9 mouse cellular contexts compared by ENCODE assay signal in genomic region chr12:118660384-118661213, GRCm38 (mm10).
DNase-seq lines count a peak whose midpoint lies in the region; ATAC-seq and TF ChIP-seq lines count a peak whose summit lies in the region.
"Had no signal": no experiment of that assay in that cellular context is flagged by ENCODE, and none has a peak within 500 bp of the region (broad histone marks: within the 10 kb centered on the region; RNA-seq: fewer than 3 reads in every experiment).

No protein-coding gene starts in this region.

- H3K36me3 ChIP-seq in kidney, embryonic 15.5 days: no peaks in the 10 kb centered on the region
- no peaks in the 10 kb centered on the region for H3K36me3 ChIP-seq in kidney, adult 2 months (ENCODE audit: control insufficient read depth, insufficient read depth, low read length)
- H3K36me3 ChIP-seq in embryonic facial prominence, embryonic 13.5 days: no peaks in the 10 kb centered on the region
- H3K36me3 ChIP-seq in hindbrain, embryonic 13.5 days: no peaks in the 10 kb centered on the region
- H3K36me3 ChIP-seq in midbrain, embryonic 16.5 days (ENCODE audit: control insufficient read depth, insufficient read depth, low read length): no peaks in the 10 kb centered on the region
- H3K36me3 ChIP-seq: liver, embryonic 12.5 days had no signal

- TF ChIP-seq CTCF in kidney, adult 2 months (conservative IDR thresholded peaks at IDR 0.05; ENCODE audit: insufficient read depth, insufficient read length, low read depth, low read length): no peak

- H3K4me1 ChIP-seq in kidney, embryonic 15.5 days: no peaks in the 10 kb centered on the region
- H3K4me1 ChIP-seq in kidney, adult 2 months (ENCODE audit: control insufficient read depth, insufficient read depth, low read length): no peaks in the 10 kb centered on the region
- H3K4me1 ChIP-seq in embryonic facial prominence, embryonic 13.5 days: peaks cover 3% of the 10 kb centered on the region; the same call in 1 of the 2 replicates
- H3K4me1 ChIP-seq in hindbrain, embryonic 13.5 days (replicated peaks): peaks cover 17% of the 10 kb centered on the region
- H3K4me1 ChIP-seq in midbrain, embryonic 16.5 days (ENCODE audit: control insufficient read depth, insufficient read depth, low read length): peaks cover 9% of the 10 kb centered on the region
- H3K4me1 ChIP-seq: liver, embryonic 12.5 days had no signal

- ATAC-seq in kidney, embryonic 15.5 days (replicated peaks; ENCODE audit: low FRiP score): no peak
- ATAC-seq in embryonic facial prominence, embryonic 13.5 days (ENCODE audit: insufficient number of reproducible peaks, insufficient read depth, low FRiP score, low TSS enrichment, low read depth): no peak
- ATAC-seq in hindbrain, embryonic 13.5 days (ENCODE audit: low FRiP score): no peak
- no peak for ATAC-seq in midbrain, embryonic 16.5 days
- ATAC-seq: inflammation-experienced regulatory T-cells, adult 6 months; liver, embryonic 12.5 days had no signal

- intact Hi-C loops in left cerebral cortex, postnatal 25 days (cut with DNase I): no loop called here

- peak overlapping the region; percentile 29 for H3K4me2 ChIP-seq in kidney, embryonic 15.5 days
- peak overlapping the region; percentile 40 for H3K4me2 ChIP-seq in embryonic facial prominence, embryonic 13.5 days
- peak overlapping the region; percentile 13 for H3K4me2 ChIP-seq in hindbrain, embryonic 13.5 days
- H3K4me2 ChIP-seq in midbrain, embryonic 16.5 days (ENCODE audit: low read length): peak overlapping the region; percentile 1; the same call in 1 of the 2 replicates
- H3K4me2 ChIP-seq: liver, embryonic 12.5 days had no signal

- no peak overlapping the region for H3K27ac ChIP-seq in kidney, embryonic 15.5 days
- no peak overlapping the region for H3K27ac ChIP-seq in kidney, adult 2 months (ENCODE audit: insufficient read depth, low read depth, low read length)
- no peak overlapping the region for H3K27ac ChIP-seq in embryonic facial prominence, embryonic 13.5 days
- H3K27ac ChIP-seq in hindbrain, embryonic 13.5 days: no peak overlapping the region
- H3K27ac ChIP-seq in midbrain, embryonic 16.5 days (ENCODE audit: low read length): no peak overlapping the region
- H3K27ac ChIP-seq: liver, embryonic 12.5 days had no signal

- H3K27me3 ChIP-seq in kidney, embryonic 15.5 days: peaks cover 48% of the 10 kb centered on the region
- H3K27me3 ChIP-seq in kidney, adult 2 months (replicated peaks; ENCODE audit: control insufficient read depth, insufficient read depth, low read length): peaks cover 2% of the 10 kb centered on the region; the same call in 1 of the 2 replicates
- peaks cover 20% of the 10 kb centered on the region for H3K27me3 ChIP-seq in embryonic facial prominence, embryonic 13.5 days
- H3K27me3 ChIP-seq in hindbrain, embryonic 13.5 days: peaks cover 86% of the 10 kb centered on the region
- peaks cover 35% of the 10 kb centered on the region for H3K27me3 ChIP-seq in midbrain, embryonic 16.5 days (ENCODE audit: control insufficient read depth, insufficient read depth, low read depth, low read length)

- WGBS in kidney, embryonic 15.5 days: 4% methylated on average over 12 of the region's 12 CpGs
- WGBS in kidney, adult 2 months: 9% methylated on average over 12 of the region's 12 CpGs
- 4% methylated on average over 12 of the region's 12 CpGs for WGBS in embryonic facial prominence, embryonic 13.5 days
- WGBS in hindbrain, embryonic 13.5 days: 6% methylated on average over 12 of the region's 12 CpGs
- 2% methylated on average over 12 of the region's 12 CpGs for WGBS in midbrain, embryonic 16.5 days

- H3K9ac ChIP-seq in kidney, embryonic 15.5 days: no peak overlapping the region
- H3K9ac ChIP-seq in embryonic facial prominence, embryonic 13.5 days: no peak overlapping the region
- no peak overlapping the region for H3K9ac ChIP-seq in hindbrain, embryonic 13.5 days
- H3K9ac ChIP-seq in midbrain, embryonic 16.5 days (ENCODE audit: low read depth, low read length): no peak overlapping the region
- H3K9ac ChIP-seq: liver, embryonic 12.5 days had no signal

- H3K9me3 ChIP-seq in kidney, embryonic 15.5 days (replicated peaks): no peaks in the 10 kb centered on the region
- no peaks in the 10 kb centered on the region for H3K9me3 ChIP-seq in embryonic facial prominence, embryonic 13.5 days
- no peaks in the 10 kb centered on the region for H3K9me3 ChIP-seq in hindbrain, embryonic 13.5 days
- no peaks in the 10 kb centered on the region for H3K9me3 ChIP-seq in midbrain, embryonic 16.5 days (replicated peaks; ENCODE audit: control insufficient read depth, low read length, poor library complexity, severe bottlenecking)
- H3K9me3 ChIP-seq: liver, embryonic 12.5 days had no signal

- no peak overlapping the region for H3K4me3 ChIP-seq in kidney, embryonic 15.5 days (replicated peaks)
- H3K4me3 ChIP-seq in kidney, adult 2 months (ENCODE audit: insufficient read depth, low read depth, low read length): no peak overlapping the region
- no peak overlapping the region for H3K4me3 ChIP-seq in embryonic facial prominence, embryonic 13.5 days
- no peak overlapping the region for H3K4me3 ChIP-seq in hindbrain, embryonic 13.5 days
- no peak overlapping the region for H3K4me3 ChIP-seq in midbrain, embryonic 16.5 days (ENCODE audit: low read depth, low read length)
- H3K4me3 ChIP-seq: liver, embryonic 12.5 days had no signal

- no peak for DNase-seq in kidney, adult 2 months
- DNase-seq in layer of hippocampus, adult 11-12 months (ENCODE audit: low spot score): no peak
- DNase-seq in left cerebral cortex, postnatal 25 days (ENCODE audit: low spot score in 2 of 2): no peak

- TF ChIP-seq POLR2A in kidney, adult 2 months (IDR thresholded peaks at IDR 0.05; ENCODE audit: low read depth, low read length): no peak
